Mouse (Mus musculus) heart, postnatal 4 days (tissue): ENCODE data around the gene C130026I21Rik. TPM values are rescaled to one million over a fixed set of nuclear protein-coding genes. Genes with fewer than 3 reads are reported as not detected.
"Not testable (repeated sequence)": the region's sequence is repeated elsewhere in the genome, so short reads cannot be mapped to it uniquely, and the experiment has no call there.

Experiments used
- DNase-seq: peaks from one replicate; pipeline ENCODE4 v3.0.0; 2021
- total RNA-seq, 2 experiments: library from RNA; stranded (reverse); gene quantifications; 2 replicates each; pipeline ENCODE4 v1.2.3; 2021

Gene C130026I21Rik
- 1 to 10 TPM in 1 of 2 experiments, under 1 TPM in 1; 0.68 to 1.2 TPM for total RNA-seq

DNA sequence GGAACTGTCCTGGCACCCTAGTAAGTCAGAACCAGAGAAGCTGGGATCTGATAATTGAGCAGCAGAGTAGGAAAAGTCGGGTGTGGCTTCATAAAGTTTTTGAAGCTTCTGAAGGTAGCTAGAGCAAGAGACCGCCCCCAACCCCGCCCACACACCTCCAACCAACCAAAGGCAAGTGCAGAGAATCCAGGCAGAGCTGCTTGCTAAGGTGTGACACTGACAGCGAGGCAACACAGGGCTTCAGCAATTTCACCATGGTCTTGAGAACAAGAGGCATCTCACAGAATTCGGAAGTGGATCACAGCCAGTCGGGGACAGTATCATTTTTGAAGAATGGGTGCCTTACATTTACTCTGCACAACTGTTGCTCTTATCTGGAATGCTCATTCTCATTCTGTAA lies at the start of gene C130026I21Rik:
C130026I21Rik (minus strand) TSS at position 101 of the 400 bp plus-strand sequence.
- not testable (repeated sequence) for DNase-seq

DNA sequence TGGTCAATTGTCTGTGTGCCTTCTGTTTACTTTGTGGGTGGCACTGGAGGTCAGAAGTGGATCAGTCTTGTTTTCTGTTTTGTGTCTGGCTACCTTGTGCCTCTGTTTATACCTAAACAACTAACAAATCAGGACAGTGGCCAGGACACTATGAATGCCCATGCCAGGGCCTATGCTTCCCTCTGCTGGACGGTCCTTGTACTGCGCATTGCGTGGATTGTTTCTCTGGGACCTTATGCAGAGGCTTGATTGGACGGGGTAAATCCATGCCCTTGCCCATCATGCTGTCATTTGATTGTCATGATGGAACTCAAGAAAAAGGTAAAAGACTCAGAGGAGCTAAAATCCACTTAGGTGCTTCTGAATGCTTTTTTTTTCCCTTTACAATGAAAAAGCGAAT lies 16.7 kb upstream of the C130026I21Rik start:
- peak; percentile 27 for DNase-seq

DNA sequence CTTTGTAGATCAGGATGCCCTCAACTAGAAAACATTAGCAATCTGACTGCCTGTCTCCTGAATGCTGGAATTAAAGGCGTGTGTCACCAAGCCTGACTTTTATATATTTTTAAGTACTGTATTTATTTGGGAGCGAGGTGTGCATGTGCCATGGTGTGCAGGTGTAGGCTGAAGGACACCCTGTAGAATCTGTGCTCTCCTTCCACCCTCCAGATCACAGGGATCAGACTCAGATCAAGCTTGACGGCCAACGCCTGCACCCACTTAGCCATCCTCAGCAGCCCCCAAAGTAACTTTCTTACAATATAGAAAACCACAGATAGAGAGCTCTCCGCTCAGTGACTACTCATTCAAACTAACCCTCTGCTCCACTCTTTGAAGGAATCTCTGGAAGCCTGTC lies 6.1 kb upstream of the C130026I21Rik start:
- not testable (repeated sequence) for DNase-seq

DNA sequence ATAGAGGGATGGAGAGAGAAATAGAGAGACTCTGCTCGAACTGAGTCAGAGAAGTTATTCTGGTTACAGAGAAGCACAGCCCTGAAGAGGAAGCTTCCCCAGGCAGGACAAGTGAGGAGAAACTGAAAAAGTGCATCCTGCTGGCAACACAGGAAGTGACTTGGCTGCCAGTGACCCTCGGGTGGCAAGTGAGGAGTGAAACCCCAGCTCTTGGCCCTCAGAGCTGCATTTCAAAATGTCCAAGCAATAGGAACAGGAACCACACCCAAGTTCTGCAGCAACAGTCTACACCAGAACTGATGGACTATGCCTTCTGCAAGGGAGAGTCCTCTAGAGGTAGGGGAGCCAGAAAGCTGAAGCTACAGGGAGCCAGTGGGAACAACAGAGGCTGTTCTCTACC lies 11.7 kb downstream of the C130026I21Rik start:
- DNase-seq = peak; percentile 30

DNA sequence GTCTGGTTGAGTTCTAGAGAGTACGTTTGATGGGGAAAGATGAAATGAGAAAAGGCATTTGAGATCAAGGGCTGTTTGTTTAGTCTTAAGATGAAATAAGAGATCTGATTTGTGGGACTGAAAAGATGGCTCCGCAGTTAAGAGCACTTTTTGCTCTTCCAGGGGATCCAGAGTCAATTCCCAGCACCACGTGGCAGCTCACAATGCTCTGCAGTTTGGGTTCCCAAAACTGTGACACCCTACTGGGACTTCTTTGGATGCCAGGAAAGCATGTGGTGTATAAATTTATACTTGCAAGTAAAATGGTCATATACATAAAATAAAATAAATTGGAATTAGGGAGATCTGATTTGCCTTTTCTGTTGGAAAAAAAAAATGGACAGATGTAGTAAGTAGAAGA lies 15.1 kb downstream of the C130026I21Rik start:
- DNase-seq = not testable (repeated sequence)

DNA sequence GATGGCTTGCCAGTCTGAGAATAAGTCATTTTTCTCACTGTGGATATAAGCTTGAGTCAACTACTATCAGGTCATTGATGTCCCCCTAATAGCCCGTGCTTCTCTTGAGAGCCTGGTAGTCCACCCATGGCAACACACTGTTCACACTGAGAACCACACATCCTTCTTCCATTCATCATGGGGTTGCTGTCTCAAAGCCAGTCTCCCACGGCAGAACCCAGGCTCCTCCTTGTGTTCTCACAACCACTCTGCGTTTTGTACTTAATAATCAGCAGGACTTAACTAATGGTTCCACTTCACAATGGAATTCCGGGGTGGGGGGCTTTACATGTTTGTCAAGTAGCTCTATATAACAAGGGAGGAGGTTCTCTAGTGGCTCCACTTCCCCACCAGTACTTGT lies 19.2 kb downstream of the C130026I21Rik start:
- DNase-seq = not testable (repeated sequence)

DNA sequence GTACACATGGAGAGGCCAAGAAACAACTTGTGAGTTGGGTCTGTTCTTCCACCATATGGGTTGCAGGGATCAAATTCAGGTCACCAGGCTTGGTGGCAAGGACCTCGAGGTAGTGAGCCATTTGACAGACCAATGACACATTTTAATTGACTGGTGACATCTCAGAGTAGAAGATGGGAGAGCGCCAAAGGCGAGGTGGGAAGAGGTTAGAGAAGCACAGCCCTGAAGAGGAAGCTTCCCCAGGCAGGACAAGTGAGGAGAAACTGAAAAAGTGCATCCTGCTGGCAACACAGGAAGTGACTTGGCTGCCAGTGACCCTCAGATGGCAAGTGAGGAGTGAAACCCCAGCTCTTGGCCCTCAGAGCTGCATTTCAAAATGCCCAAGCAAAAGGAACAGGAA lies 21.4 kb downstream of the C130026I21Rik start:
- not testable (repeated sequence) for DNase-seq

DNA sequence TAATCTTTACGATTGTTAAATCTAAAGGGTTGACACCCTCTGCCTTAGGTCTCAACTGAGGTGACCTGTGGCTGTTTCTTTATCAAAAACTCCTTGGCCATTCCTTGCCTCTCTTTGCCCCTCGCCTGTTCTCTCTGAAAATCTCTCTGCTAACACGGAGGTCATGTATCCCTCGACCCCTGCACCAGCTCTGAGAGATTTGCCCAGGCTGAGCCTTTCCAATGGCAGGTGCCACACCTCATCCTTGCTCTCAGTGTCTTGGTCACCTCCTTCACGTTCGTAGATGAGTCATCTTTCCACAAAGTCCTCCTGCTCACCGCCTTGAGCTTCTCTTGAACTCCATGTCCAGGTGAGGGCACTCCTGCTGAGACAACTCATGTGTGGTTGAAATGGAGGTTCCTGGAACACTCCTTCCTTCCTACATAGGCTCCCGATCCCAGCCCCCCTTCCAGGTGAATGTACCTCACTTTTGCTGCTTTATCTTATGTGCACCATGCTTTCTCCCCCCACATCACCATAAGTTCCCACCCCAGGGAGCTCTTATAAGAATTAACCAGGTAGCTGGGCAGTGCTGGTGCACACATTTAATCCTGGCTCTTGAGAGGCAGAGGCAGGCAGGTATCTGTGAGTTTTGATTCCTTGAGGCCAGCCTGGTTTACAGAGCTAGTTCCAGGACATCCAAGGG lies 23.4 kb downstream of the C130026I21Rik start:
- DNase-seq = not testable (repeated sequence)

DNA sequence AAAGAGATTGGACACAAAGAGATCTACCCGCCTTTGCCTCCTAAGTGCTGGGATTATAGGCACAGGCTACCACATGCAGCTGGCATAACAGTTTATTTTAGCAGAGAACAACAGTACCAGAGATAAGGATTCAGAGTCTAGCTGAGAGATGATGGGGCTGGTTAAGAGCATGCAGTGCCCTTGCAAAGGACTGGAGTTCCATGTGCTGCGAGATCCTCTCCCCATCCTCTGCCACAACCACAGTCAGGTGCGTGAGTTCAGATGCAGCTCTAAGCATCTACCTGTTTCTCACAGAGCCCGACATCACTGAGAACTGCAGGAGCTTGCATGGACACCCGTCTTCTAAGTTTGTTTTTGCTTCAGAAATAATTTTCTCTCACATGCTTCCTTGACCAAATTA lies 24.1 kb downstream of the C130026I21Rik start:
- not testable (repeated sequence) for DNase-seq

DNA sequence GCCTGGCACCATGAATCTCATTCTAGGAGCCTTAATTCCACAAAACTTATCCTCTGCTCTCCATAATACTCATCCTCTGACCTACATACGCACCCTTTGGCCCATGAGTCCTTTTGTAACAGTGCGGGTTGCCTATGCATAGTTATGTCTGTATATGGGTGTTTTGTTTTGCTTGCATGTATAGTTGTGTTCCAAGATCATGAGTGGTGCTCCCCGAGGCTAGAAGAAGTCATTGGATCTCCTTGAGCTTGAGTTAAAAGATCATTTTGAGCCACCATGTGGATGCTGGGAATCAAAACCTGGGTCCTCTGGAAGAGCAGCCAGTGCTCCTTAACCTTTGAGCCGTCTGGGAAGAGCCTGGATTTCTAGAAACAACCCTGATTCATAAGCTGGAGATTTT lies 25.4 kb downstream of the C130026I21Rik start:
- not testable (repeated sequence) for DNase-seq

DNA sequence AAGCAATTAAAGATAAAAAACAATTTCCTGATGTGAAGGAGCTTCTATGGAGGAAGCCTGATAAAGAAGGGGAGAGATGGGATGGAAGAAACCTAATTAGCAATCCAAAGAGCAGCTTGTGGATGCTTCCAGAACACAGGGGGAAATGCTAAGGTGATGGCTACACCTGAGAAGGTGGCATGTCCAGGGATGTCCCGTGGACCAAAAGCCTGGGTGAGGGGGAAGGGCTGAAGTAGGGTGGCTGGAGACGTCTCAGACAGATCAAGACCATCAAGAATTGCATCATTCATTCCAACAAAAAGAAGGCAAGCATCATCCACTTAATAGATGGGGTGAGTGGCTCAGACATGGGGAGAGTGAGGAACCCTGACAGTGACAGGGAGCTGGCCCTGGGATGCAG lies 27.3 kb downstream of the C130026I21Rik start:
- DNase-seq = not testable (repeated sequence)

DNA sequence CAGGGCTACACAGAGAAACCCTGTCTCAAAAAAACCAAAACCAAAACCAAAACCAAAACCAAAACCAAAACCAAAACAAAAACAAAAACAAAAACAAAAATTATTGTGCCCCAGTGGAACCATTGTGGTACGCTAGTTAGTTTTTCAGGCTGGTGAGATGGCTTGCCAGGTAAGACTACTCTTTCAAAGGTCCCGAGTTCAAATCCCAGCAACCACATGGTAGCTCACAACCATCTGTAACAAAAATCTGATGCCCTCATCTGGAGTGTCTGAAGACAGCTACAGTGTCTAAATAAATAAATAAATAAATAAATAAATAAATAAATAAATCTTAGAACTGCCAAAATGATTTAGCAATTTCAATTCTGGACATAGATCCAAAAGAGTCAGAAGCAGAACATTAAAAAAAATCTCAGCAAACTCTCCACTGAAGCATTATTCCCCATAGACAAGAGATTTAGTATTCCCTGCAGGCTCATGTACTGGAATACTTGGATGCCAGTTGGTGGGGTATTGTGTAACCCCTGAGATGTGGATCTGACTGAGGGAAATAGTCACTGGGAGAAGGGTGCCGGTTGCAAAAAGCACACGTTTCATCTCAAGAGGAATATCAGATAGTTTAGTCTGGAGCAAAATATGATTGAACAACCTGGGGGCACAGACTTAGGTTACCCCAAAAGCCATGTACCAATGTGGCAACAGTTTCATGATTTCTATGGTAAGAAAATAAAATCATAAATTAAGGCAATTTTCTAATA lies 31.2 kb downstream of the C130026I21Rik start:
- not testable (repeated sequence) for DNase-seq

DNA sequence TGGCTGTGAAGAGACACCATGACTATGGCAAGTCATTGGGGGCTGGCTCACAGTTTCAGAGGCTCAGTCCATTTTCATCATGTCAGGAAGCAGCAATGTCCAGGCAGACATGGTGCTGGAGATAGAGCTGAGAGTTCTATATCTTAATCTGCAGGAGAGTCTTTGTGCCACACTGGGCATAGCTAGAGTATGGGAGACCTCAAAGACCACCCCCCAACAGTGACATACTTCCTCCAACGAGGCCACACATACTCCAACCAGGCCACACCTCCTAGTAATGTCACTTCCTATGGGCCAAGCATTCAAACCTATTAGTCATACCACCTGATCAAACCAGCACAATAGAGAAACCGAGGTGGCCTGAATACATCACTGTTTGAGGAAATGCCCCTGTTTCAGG lies 63.8 kb downstream of the C130026I21Rik start:
- DNase-seq = not testable (repeated sequence)

DNA sequence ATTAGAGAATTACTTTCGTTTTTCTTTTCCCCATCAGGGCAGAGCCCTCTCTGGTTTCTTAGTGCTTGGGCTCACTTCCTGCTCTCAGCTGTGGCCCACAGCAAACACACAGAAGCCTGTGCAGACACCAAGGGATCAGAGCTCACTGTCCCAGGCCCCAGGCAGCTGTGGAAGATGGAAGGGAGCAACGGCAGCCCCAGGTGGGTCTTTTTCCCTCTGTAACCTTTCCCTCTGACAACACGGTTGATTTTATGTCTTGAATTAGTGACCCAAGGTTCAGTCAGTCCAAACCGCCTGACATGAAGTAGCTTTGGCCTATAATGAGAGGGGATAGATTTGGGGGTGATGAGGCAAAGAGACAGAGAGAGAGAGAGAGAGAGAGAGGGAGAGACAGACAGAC lies 70.8 kb downstream of the C130026I21Rik start:
- DNase-seq = not testable (repeated sequence)

DNA sequence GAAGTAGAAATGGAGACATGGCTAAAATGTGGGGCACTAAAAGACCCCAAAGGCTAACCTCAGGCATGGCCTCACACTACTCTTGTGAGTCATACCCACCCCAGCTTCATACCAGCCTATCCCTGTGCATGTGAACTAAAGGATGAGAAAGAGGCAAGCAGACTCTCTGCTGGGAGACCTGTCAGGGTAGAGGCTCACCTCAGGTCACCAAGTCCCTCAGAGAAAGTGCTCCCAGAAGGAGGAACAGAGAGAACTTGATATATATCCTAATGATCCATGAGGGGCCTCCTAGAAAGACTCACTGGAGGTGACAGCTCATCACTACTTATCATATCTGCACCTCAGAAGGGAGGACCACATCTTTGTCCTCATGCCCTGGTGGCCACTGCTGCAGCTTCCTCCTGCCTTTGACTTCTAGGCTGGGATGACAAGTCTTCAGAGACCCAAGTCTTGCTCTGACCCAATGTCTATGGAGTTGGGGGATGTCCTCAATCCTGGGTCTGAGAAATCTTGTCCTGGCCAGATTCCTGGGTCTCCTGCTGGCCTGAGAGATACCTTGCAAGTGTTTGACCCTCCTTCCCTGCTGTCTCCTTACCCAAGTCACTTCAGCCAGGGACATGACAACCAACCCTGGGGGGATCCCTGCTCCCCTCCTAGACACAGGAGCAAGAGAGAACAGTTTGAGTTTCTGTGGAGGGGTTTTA lies 71.6 kb downstream of the C130026I21Rik start:
- DNase-seq = not testable (repeated sequence)

DNA sequence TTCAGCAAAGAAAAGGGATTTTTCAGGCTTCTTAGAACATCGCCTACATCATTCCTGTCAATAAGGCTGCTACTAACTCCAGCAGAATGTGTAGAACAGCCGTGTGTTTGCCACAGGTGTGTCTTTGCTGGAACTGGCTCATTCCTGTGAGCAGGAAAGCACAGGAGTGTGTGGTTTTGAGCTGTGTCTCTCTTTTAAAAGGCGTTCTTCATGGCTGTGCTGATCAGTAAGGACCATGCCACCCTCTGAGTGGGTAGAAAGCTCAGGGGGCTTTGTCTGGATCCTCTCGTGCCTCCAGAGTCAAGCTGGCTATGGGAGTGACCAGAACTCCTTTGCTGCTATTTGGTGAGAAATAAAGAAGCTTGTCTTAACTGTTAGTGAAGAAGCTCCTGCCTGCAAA lies 73.6 kb downstream of the C130026I21Rik start:
- DNase-seq = not testable (repeated sequence)

DNA sequence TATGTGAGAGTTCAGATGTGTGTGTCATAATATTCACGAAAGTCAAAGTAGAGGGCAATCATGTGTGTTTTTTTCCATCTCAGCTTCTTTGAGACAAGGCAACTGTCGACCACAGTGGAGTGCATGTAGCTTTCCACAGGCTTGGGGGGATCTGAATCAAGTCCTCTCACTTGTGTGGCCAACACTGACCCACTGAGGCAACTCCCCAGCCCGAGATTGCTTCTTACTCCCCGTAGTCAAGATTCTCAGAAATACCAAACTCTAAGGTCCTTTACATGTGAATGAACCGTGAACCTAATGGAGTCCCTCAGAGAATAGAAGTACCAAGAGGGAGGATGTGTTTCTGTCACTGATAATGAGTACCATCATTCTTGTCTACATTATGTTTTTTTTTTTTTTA lies 76.6 kb downstream of the C130026I21Rik start:
- DNase-seq = not testable (repeated sequence)

DNA sequence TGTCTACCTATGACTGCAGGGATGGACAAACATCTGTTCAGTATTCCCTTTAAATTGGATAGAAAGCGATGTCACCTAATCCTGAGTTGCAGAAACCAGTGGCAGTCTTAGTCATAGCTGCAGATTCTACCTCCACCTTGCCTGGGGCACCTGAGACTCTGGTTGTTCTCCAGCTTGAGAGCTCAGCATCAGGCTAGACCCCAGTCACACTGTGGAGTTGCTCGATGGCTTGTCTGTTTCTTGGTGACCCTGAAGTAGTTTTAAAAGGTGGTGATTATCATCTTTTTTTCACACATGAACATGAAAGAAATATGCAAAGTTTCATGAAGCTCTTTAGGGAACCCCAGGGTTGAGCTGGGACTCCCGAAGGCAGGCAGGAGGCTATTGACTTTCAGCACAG lies 88.4 kb downstream of the C130026I21Rik start:
- not testable (repeated sequence) for DNase-seq

DNA sequence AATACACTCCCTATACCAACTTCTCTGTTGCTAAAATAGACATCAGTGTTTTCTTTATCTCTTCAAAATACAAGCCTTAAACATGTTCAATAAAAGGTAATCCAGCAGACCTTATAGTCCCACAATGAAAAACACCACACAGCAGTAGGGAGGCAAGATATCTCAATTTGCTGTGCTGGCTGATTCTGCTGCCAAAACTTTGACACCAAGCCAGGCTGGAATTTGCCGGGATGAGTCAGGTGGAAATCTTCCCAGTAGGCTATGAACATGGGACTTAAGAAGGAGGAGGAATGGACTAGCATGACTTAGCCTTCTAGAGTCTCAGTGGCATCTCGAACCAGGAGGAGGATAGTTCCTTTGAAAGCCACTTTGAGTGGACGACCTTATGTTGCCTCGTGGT lies 91.4 kb downstream of the C130026I21Rik start:
- not testable (repeated sequence) for DNase-seq

DNA sequence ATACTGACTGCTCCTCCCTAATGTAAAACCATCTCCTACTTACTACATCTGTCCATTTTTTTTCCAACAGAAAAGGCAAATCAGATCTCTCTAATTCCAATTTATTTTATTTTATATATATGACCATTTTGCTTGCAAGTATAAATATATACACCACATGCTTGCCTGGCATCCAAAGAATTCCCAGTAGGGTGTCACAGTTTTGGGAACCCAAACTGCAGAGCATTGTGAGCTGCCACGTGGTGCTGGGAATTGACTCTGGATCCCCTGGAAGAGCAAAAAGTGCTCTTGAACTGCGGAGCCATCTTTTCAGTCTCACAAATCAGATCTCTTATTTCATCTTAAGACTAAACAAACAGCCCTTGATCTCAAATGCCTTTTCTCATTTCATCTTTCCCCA lies 107.5 kb downstream of the C130026I21Rik start:
- not testable (repeated sequence) for DNase-seq

DNA sequence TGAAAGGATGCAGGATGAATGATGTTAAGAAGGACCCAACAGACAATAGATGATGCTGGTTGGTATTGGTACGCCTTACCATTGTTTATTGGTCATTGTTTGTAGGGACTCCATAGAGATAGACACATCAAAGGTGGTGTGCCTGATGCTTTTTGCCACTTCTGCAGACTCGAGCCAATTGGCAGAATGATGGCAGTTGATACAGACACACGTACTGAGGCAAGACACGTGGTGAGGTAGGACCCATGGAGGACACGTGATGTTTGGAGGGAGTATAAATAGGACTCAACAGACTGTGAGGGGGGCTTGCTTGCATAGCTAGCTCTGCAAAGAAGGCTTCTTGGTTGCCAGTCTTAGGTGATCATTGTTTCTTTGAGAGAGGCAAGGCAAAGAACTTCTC lies 115.2 kb downstream of the C130026I21Rik start:
- DNase-seq = not testable (repeated sequence)

DNA sequence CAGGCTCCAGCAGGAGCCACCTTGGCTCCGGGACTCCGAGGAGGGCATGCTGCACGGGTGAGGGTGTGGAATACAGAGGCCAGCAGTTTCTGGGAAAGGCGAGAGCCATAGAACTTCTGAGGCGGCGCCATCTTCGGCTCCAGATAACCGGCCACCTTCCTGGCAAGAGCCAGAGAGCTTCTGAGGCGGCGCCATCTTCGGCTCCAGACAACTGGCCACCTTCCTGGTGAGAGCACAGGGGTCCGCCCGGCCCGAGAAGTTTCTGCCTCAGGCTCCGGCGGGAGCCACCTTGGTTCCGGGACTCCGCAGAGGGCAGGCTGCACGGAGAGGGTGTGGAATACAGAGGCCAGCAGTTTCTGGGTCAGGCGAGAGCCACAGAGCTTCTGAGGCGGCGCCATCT lies 136.7 kb downstream of the C130026I21Rik start:
- not testable (repeated sequence) for DNase-seq

DNA sequence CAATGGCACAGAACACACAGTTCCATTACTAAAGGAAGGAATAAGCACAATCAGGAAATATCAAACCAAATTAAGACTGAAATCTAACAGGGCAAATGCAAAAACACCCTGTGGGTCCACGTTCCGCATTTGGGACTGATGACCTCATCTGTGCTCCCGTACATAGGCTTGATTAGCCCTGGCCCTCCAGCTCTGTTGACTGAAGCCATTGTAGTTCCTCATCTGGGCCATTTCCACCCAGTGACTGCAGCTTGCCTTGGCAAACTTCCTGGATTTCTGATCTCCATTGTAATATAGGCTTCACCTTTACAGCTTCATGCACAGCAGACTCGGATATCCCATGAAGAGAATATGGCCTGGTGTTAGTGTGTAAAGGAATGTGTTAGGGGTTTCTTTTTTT lies 148.5 kb downstream of the C130026I21Rik start:
- not testable (repeated sequence) for DNase-seq
